Mouse (Mus musculus) bone marrow, adult 2 months (tissue): Measurements from ENCODE around the gene Gm49358.

ENCODE experiments used
- CTCF ChIP-seq: fragments of 200-500 bp; IDR thresholded peaks from 2 replicates; pipeline ENCODE4 v1.5.1; 2011; ENCODE audit warnings: low read length, control low read depth; ENCODE audit not compliant: control insufficient read depth, insufficient read depth
- POLR2A ChIP-seq: fragments of 200-500 bp; IDR thresholded peaks from 2 replicates; pipeline ENCODE4 v1.6.1; 2011; ENCODE audit warnings: low read depth, mild to moderate bottlenecking, control low read depth, low read length, borderline replicate concordance; ENCODE audit not compliant: control insufficient read depth

DNA sequence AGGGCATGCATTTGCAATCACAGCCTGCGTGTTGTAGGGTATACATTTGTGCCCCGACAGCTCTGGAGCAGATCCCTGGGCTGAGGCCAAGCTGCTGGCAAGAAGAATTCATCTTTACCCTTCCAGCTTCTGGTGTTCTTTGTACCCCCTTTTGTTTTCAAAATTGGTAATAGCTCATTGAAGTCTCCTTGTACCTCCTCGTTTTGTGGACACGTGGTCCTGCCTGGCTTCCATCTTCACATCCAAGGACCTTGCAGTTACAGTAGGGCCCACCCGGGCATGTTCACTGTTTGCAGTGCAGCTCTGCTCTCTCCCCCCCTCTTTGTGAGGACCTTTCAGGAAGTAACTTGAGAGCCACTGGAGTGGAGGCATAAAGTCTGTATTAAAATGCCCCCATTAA, 24.4 kb downstream of the Gm49358 start:
- no peak for TF ChIP-seq CTCF
- TF ChIP-seq POLR2A: no peak
